Mouse (Mus musculus): ENCODE results near the gene Zfp991.
"Not testable (repeated sequence)": the region's sequence is repeated elsewhere in the genome, so short reads cannot be mapped to it uniquely, and the experiment has no call there.

- not testable (repeated sequence) for TF ChIP-seq CTCF, EP300 (IDR thresholded peaks at IDR 0.05)
Measured at GRCm38 (mm10) chr4:147125326-147125725, 6.5 kb upstream of the Zfp991 start.
